Mouse (Mus musculus) mature B cell (primary cell): ENCODE measurements around the gene Ak5.

Experiments
- in situ Hi-C: fragments of 300-500 bp; cut with MboI; formaldehyde crosslinking; loops from 2 replicates; pipeline ENCODE4 v1.14.3; 2019

The Ak5 gene

GRCm38 (mm10) chr3:152564516-152565113, 103.5 kb downstream of the Ak5 start:
- in situ Hi-C loops, result no loop called here

DNA sequence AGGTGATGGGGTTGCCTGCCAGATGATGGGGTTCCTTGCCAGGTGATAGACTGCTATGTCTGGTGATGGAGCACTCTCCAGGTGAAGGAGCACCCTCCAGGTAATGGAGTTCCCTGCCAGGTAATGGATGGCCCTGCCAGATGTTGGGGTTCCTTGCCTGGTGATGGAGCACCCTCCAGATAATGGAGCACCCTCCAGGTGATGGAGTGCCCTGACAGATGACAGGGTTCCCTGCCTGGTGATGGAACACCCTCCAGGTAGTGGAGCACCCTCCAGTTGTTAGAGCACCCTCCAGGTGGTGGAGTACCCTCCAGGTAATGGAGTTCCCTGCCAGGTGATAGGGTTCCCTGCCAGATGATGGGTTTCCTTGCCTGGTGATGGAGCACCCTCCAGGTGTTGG, 104.3 kb downstream of the Ak5 start:
- in situ Hi-C loops, result no loop called here

GRCm38 (mm10) chr3:152561708-152562107, 106.5 kb downstream of the Ak5 start:
- in situ Hi-C loops, result no loop called here

DNA sequence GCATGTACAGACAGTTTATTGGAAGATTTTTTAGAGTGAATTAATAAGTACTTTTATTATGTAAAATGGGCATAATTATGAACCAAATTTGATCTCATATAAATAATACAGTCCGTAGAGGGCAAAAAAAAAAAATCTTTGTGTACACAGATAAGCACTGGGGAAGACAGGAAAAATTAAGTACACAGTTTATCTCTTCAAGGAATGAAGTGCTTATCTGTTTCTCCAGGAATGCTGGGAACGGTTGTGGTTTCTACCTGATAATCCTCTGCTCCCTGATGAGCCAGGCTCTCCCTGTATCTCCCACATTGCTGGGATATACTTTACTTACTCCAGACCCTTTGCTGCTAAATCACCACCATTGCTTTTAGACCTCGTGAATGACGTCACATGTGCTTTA, 108.9 kb downstream of the Ak5 start:
- in situ Hi-C loops, result no loop called here

- in situ Hi-C loops, result no loop called here
Measured at GRCm38 (mm10) chr3:152558106-152558505, 110.1 kb downstream of the Ak5 start.

DNA sequence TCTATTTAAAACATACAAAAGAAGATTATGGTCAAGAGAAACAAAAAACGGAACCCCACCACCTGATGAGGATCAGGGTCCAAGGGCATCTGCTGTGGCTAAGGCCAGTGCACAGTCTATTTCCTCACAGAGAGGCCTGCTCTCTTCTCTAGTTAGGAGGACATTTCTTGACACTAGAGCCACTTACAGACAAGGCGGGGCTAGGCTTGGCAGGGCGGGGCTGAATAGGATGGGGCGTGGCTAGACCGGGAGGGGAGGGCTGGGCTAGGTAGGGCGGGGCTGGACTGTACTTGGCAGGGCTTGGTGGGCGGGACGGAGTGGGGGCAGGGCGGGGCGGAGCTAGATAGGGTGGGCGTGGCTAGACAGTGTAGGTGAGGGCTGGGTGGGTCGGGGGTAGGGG, 110.5 kb downstream of the Ak5 start:
- in situ Hi-C loops, result no loop called here

DNA sequence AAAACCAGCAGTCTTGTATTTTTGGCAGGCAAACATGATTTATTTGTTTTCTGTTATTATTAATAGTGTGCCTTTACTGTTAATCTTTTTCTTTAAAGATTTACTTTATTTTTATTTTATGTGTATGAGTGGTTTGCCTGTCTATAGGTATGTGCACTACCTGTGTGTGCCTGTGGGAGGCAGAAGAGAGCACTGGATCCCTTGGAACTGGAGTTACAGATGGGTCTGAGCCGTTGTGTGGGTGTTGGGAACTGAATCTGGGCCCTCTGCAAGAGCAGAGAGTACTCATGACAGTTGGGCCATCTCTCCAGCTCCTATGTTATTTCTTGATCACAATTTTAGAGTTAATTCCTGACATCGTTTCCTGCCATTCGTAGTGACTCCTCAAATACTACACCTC, 111.2 kb downstream of the Ak5 start:
- in situ Hi-C loops, result no loop called here

DNA sequence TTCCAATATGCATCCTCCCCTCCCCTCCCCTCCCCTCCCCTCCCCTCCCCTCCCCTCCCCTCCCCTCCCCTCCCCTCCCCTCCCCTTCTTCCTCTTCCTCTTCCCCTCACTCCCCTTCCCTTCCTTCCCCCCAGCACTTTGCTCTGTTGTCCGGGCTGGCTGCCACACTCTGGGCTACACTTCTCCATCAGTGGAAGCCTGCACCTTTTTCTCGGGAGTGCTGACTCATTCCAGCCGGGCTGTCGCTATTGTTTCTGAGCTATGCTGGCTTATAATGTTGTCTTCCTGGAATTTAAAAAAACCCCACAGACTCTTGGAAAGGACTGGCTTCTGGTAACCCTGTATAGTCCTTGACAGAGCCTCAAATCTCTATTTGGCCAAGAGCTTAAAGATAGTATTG, 111.7 kb downstream of the Ak5 start:
- in situ Hi-C loops, result no loop called here

- in situ Hi-C loops, result no loop called here
Measured at GRCm38 (mm10) chr3:152555216-152555615, 112.9 kb downstream of the Ak5 start.

DNA sequence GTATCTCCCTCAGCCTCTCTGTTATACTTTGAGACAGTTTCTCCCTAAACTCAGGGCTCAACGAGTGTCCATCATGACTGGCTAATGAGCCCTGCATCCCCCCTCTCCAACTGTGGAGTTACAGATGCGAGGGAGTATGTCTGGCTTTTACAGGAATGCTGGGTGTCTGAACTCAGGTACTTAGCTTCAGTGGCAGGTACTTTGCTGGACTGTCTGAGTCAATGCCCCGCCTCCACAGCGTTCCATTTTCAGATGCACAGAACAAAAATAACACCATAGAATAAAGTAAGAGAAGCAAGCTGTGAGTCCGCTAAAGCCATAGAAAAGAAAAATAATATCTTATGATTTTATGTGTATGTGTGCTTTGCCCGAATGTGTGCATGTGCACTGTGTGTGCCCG, 113.8 kb downstream of the Ak5 start:
- in situ Hi-C loops, result no loop called here

- in situ Hi-C loops, result no loop called here
Measured at GRCm38 (mm10) chr3:152552641-152553040, 115.5 kb downstream of the Ak5 start.

DNA sequence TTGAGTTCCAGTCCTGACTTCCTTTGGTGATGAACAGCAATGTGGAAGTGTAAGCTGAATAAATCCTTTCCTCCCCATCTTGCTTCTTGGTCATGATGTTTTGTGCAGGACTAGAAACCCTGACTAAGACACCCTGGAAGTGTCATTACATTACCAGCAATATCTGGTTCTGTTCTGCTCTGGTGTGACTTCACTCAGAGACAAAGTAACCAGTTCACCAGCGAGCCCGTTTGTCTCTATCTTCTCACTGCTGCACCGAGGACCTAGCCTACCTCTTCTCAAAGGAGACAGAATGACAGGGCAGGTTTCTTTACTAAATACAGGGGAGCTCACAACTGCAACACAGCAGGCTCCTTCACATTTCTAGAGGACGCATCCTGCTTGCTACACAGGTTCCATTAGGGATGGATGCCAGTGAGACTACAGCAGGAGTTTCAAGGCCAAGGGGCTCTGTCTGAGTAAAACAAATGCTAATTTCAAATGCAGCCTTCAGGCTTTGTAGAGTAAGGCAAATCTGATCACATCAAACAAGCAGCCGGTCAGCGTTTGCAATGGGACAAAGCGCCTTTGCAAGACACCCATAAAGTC, 117.5 kb downstream of the Ak5 start:
- in situ Hi-C loops, result no loop called here

DNA sequence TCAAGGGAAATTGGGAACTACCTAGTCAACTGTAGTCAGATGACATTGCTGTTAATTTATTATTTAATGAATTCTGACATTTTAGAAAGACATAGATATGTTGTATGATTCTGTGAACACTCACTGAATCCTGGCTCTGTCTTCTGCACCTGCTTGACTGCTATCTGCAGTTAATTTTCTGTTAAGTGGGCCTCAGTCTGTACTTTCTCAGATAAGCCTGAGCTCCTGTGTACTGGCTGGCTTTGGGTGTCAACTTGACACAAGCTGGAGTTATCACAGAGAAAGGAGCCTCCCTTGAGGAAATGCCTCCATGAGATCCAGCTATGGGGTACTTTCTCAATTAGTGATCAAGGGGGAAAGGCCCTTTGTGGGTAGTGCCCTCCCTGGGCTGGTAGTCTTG, 118.1 kb downstream of the Ak5 start:
- in situ Hi-C loops, result no loop called here

- in situ Hi-C loops, result no loop called here
Measured at GRCm38 (mm10) chr3:152544921-152545320, 123.2 kb downstream of the Ak5 start.

DNA sequence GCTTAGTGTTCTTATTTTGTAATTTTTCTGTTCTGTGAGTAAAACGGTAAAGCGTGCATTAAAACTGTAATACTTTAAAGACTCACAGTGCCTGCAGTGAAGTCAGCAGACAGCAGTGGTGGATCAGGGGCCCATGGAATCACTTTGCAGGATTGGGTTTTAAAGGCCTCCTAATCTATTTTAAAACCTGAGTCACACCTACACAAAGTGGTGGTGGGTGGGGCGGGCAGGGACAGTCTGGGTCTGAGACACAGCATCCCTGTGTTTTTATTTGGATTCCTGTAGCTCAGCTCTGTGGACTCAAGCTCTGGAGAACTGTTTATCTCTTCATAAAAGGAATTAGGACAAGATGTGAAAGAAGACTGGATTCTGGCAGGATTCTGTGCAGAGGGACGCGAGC, 125.9 kb downstream of the Ak5 start:
- in situ Hi-C loops, result no loop called here

GRCm38 (mm10) chr3:152530344-152530743, 137.8 kb downstream of the Ak5 start:
- in situ Hi-C loops, result no loop called here

GRCm38 (mm10) chr3:152529058-152529972, 138.8 kb downstream of the Ak5 start:
- in situ Hi-C loops, result no loop called here

DNA sequence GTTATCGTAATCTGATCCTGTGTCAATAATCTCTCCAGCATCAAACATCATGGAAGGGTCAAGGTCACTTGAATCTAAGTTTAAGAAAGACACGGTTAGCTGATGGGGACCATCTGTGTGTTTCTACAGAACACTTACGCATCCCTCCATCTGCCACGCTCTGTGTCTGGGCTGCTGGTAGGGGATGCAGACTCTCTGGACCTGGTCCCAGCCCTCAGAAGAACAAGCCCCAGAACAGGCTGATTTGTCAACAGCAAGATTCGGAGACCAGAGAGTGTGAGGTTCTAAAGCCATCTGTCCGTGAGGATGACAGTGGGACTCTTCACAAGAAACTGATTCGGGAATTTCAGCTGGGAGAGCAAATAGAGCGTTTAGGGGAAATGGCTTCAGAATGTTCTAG, 141.4 kb downstream of the Ak5 start:
- in situ Hi-C loops, result no loop called here

GRCm38 (mm10) chr3:152523315-152523638, 144.9 kb downstream of the Ak5 start:
- in situ Hi-C loops, result no loop called here

GRCm38 (mm10) chr3:152522634-152523314, 145.4 kb downstream of the Ak5 start:
- in situ Hi-C loops, result no loop called here

DNA sequence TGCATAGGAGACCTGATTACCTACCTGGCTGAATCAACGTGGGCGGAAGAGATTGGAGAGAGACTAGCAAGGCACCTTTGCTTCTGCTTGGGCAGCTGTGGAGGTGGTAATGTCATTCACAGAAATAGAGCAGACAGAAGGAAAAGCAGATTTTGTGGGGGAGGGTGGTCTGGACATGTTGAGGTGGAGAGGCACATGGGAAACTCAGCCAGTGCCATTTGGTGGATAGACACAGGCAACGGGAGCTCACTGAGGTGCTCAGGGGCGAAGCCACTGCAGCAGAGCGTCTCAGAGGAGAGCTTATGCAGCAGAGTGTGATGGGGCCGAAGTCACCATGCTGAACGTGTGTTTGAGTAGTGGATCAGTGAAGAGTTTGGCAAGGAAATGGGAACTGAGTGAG, 147.1 kb downstream of the Ak5 start:
- in situ Hi-C loops, result no loop called here

- in situ Hi-C loops, result no loop called here
Measured at GRCm38 (mm10) chr3:152520074-152520473, 148.1 kb downstream of the Ak5 start.

DNA sequence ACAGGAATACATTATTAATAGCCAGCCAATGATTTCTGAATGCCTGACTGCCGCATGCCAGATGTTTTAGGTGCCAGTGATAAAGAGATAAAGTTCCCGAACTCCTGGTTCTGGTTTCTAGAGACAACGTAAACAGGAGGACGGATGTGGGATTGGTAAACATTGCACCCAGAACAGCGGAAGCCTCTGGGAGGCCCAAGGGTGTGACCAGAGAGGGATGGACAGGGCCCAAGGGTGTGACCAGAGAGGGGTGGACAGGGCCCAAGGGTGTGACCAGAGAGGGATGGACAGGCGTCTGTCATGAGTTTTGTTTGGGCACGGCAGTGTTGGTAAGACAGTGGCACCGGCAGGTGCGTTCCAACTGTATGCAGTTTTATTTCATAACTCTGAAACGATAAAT, 148.6 kb downstream of the Ak5 start:
- in situ Hi-C loops, result no loop called here
